Mouse (Mus musculus) lung, embryonic 16.5 days (tissue): Measurements from ENCODE around the gene Pgr. TPM values are rescaled to one million over a fixed set of nuclear protein-coding genes. Genes with fewer than 3 reads are reported as not detected.

Experiments used
- ATAC-seq: fragments of 200-750 bp; cut with Nextera tagmentation; 2 replicates; pipeline ENCODE4 v1.8.0; 2017; ENCODE audit warnings: low read depth, mild to moderate bottlenecking, moderate library complexity
- H3K27ac ChIP-seq: fragments of 300-500 bp; sonication (generic); 2 replicates; pipeline ENCODE4 v1.5.1; 2014; ENCODE audit warnings: mild to moderate bottlenecking, control low read depth, low read length
- H3K27me3 ChIP-seq: fragments of 300-500 bp; sonication (generic); 2 replicates; pipeline ENCODE4 v1.6.1; 2014; ENCODE audit warnings: low read depth, low read length, mixed read lengths; ENCODE audit not compliant: control insufficient read depth, insufficient read depth
- H3K36me3 ChIP-seq: fragments of 300-500 bp; sonication (generic); 2 replicates; pipeline ENCODE4 v1.6.1; 2014; ENCODE audit warnings: low read length; ENCODE audit not compliant: control insufficient read depth, insufficient read depth
- H3K4me1 ChIP-seq: fragments of 300-500 bp; sonication (generic); replicated peaks from 2 replicates; pipeline ENCODE4 v1.6.1; 2014; ENCODE audit warnings: low read length, mixed read lengths; ENCODE audit not compliant: control insufficient read depth, insufficient read depth
- H3K4me2 ChIP-seq: fragments of 300-500 bp; sonication (generic); 2 replicates; pipeline ENCODE4 v1.6.1; 2014; ENCODE audit warnings: low read depth, low read length, control low read depth
- H3K4me3 ChIP-seq: fragments of 300-500 bp; sonication (generic); 2 replicates; pipeline ENCODE4 v1.5.1; 2014; ENCODE audit warnings: mild to moderate bottlenecking, low read length, control low read depth
- H3K9ac ChIP-seq: fragments of 300-500 bp; sonication (generic); 2 replicates; pipeline ENCODE4 v1.6.1; 2014; ENCODE audit warnings: low read length, control low read depth
- H3K9me3 ChIP-seq: fragments of 300-500 bp; sonication (generic); 2 replicates; pipeline ENCODE4 v1.6.1; 2016; ENCODE audit warnings: low read length; ENCODE audit not compliant: control insufficient read depth
- WGBS: fragments of 180-500 bp; shearing (Covaris S2); extraction: QIAGEN DNeasy Blood & Tissue Kit; methylation state at CpG from one replicate; pipeline ENCODE4 v1.1.7; 2014; 5-methylcytosine and 5-hydroxymethylcytosine counted together
- polyA plus RNA-seq: library from polyadenylated mRNA; unstranded; fragments of >200 nt; fragmentation: Nextera tagmentation; extraction: Ambion mirVana; gene quantifications from 2 replicates; pipeline ENCODE4 v1.2.1, GENCODE M21; 2015

Gene Pgr
- polyA plus RNA-seq, 1 experiment from 2014 or later, result 0.34 TPM

DNA sequence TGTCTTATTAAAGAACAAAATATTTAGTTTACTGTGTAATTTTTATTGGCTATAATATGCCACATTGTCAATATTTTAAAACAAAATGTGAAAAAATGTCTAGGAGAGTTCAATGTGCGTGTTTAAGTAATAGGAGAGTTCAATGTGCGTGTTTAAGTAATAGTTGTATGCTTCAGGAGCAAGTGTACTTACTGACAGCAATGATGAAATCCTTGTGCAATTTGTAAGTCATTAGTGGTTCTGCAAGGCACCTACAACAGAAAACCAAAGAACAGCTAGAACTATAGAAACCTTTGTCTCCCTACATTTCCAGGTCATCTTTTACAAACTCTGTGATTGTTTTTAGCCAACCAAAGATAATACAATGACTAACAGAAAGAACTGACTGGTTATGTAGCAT, 115.5 kb downstream of the Pgr start:
- Histone ChIP-seq H3K4me1 (no peaks in the 10 kb centered on the region), H3K4me2 (no peak overlapping the region), H3K36me3 (peaks cover 7% of the 10 kb centered on the region; the same call in 1 of the 2 replicates), H3K4me3 (no peak overlapping the region), H3K27me3 (no peaks in the 10 kb centered on the region), H3K9me3 (no peaks in the 10 kb centered on the region), H3K27ac (no peak overlapping the region), H3K9ac (no peak overlapping the region)
- WGBS, result 91% methylated on average over 2 of the region's 2 CpGs
- no peak for ATAC-seq

Other genes starting within 250 kb of the Pgr start
- 0.04 and 0.05 TPM in 2 replicates for gene Gm16485, start 72.0 kb downstream of the Pgr start, polyA plus RNA-seq